Mouse (Mus musculus): ENCODE measurements around the gene Gm21518. TPM values are rescaled to one million over a fixed set of nuclear protein-coding genes. Genes with fewer than 3 reads are reported as not detected.
"Not testable (repeated sequence)": the region's sequence is repeated elsewhere in the genome, so short reads cannot be mapped to it uniquely, and the experiment has no call there.

Gene Gm21518
- total RNA-seq (2021) = not detected
- long read RNA-seq, experiment 1 = 0 reads
- long read RNA-seq, experiment 2 = 0 reads

- DNase-seq (ENCODE audit: low spot score in 2 of 2) = not testable (repeated sequence)
Measured at GRCm38 (mm10) chrY:62190566-62190965, at the start of gene Gm21518. TSS of gene Gm21518 (plus strand) at chrY:62190866.

Measured in adrenal gland, adult 18-20 months (tissue).